Mouse (Mus musculus): ENCODE results near the gene Ccdc190. TPM values are rescaled to one million over a fixed set of nuclear protein-coding genes. Genes with fewer than 3 reads are reported as not detected.

Gene Ccdc190
- polyA plus RNA-seq (2015; fragmentation: Nextera tagmentation; extraction: Ambion mirVana), result not detected in 2 replicates

DNA sequence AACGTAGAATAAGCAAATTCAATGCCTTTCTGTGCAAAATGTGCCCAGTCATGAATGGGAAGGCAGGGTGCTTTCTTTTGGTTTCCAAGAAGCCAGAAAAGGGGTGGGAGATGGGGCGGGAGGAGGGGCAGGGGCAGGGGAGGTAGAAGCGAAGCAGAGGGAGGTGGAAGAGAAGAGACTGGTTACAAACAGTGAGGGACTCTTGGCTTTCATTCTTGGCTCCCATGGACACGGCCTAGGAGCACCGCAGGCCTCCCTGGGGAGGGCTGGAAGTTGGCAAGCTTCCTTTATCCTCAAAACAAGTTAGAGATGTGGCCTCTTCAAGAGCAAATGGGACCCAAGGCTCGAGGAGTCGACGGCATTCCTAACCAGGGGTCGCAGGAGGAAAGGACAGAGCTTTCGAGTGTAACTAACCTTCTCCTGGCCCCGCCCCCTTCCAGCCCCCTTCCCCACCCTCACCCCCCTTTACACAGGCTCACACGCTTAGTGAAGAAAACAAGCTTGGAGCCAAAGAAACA is at the start of gene Ccdc190:
Gene Ccdc190 (plus strand): TSS at position 195 of the 518 bp plus-strand sequence.
- ATAC-seq, result no peak; the same call in 1 of the 2 replicates

DNA sequence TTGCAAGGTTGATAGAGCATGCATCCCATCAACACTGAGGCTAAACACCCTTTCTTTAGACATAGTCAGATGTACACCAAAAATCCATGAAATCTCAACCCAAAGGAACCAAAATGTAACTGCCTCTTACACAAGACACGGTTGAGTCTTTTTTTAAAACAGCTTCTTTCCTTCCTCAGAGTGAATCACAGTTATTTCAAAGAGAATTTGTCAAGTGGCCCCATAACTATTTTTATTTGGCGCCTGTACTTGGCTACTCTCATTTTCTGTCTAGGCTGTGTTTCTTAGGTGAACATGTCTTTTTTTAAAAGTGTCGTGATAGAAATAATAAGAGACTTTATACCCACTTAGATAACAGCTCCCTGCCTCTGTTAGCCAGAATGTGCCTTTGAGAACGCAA is 49.4 kb upstream of the Ccdc190 start:
- H3K27ac ChIP-seq (ENCODE audit: low read depth, low read length), result no peak overlapping the region
- H3K27me3 ChIP-seq (replicated peaks; ENCODE audit: control insufficient read depth, insufficient read depth, low read length), result no peaks in the 10 kb centered on the region
- no peaks in the 10 kb centered on the region for H3K4me1 ChIP-seq (replicated peaks; ENCODE audit: control insufficient read depth, insufficient read depth, low read length)
- no peaks in the 10 kb centered on the region for H3K9me3 ChIP-seq (ENCODE audit: control insufficient read depth)
- ATAC-seq, result no peak
- H3K36me3 ChIP-seq (ENCODE audit: control insufficient read depth, insufficient read depth), result no peaks in the 10 kb centered on the region
- WGBS, result 82% methylated on average over 4 of the region's 4 CpGs
- H3K4me2 ChIP-seq (replicated peaks; ENCODE audit: low read depth), result no peak overlapping the region
- H3K9ac ChIP-seq (ENCODE audit: low read depth, low read length), result no peak overlapping the region
- TF ChIP-seq CTCF (IDR thresholded peaks at IDR 0.05; ENCODE audit: low read depth), result no peak
- no peak overlapping the region for H3K4me3 ChIP-seq (ENCODE audit: low read depth, low read length)

More for the DNA sequence above, at the start of gene Ccdc190:
- Histone ChIP-seq H3K9me3 (ENCODE audit: control insufficient read depth) (no peaks in the 10 kb centered on the region), H3K4me1 (replicated peaks; ENCODE audit: control insufficient read depth, insufficient read depth, low read length) (0 out of 2 replicates have a peak, but pooled peaks cover 2% of the 10 kb centered on the region), H3K4me2 (replicated peaks; ENCODE audit: low read depth) (peak within 1 kb of the TSS; percentile 21; the same call in 1 of the 2 replicates), H3K27me3 (replicated peaks; ENCODE audit: control insufficient read depth, insufficient read depth, low read length) (no peaks in the 10 kb centered on the region), H3K27ac (ENCODE audit: low read depth, low read length) (no peak within 1 kb of the TSS), H3K9ac (ENCODE audit: low read depth, low read length) (no peak within 1 kb of the TSS), H3K4me3 (ENCODE audit: low read depth, low read length) (no peak within 1 kb of the TSS), H3K36me3 (ENCODE audit: control insufficient read depth, insufficient read depth) (no peaks in the 10 kb centered on the region)
- no peak for TF ChIP-seq CTCF (IDR thresholded peaks at IDR 0.05; ENCODE audit: low read depth)
- WGBS, result 37% methylated on average over 12 of the region's 12 CpGs

DNA sequence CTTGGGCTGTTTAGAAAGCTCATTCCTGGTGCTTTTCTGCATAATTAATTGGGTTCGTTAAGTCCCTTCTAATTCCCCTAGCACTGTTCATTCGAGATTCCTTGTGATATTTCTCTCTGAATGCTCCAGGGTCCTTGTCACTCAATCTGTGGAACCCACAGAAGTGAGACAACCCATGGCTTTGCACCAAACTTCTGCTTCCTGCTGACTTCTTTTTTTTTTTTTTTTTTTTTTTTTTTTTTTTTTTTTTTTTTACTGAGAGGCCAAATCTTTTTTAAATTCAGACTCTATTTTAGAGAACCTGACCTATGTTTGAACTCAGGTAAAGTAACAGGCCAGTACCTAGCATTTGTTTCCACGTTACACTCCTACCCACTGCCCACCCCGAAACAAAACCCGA is 48.3 kb upstream of the Ccdc190 start:
- H3K9ac ChIP-seq (ENCODE audit: low read depth, low read length), result no peak overlapping the region
- H3K9me3 ChIP-seq (ENCODE audit: control insufficient read depth), result no peaks in the 10 kb centered on the region
- no peaks in the 10 kb centered on the region for H3K4me1 ChIP-seq (replicated peaks; ENCODE audit: control insufficient read depth, insufficient read depth, low read length)
- no peak overlapping the region for H3K27ac ChIP-seq (ENCODE audit: low read depth, low read length)
- H3K27me3 ChIP-seq (replicated peaks; ENCODE audit: control insufficient read depth, insufficient read depth, low read length), result no peaks in the 10 kb centered on the region
- no peaks in the 10 kb centered on the region for H3K36me3 ChIP-seq (ENCODE audit: control insufficient read depth, insufficient read depth)
- no peak overlapping the region for H3K4me3 ChIP-seq (ENCODE audit: low read depth, low read length)
- no peak for ATAC-seq
- no peak overlapping the region for H3K4me2 ChIP-seq (replicated peaks; ENCODE audit: low read depth)
- TF ChIP-seq CTCF (IDR thresholded peaks at IDR 0.05; ENCODE audit: low read depth), result no peak
- 90% methylated on average over 5 of the region's 5 CpGs for WGBS

DNA sequence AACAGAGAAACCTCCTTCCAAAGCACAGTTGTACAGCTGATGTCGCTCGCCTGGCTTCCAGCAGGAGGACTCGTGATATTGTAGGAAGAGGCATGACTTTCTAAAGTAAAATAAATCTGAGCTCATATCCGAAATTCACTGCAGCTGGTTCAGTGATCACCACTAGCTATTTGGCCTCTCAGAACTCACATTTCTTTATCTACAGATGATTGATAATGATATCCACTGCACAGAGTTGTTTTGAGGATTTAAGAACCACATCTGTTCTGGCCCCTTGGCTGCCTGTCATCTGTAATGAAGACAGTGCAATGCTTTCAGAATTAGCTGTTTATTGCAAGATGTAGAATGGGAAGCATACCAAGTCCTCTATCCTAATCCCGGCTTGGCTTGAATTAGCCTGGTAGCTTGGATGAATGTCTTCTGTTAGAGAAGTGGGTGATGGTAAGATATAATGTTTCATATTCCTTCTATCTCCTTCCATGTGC is 45.3 kb upstream of the Ccdc190 start:
- Histone ChIP-seq H3K27me3 (replicated peaks; ENCODE audit: control insufficient read depth, insufficient read depth, low read length) (no peaks in the 10 kb centered on the region), H3K9me3 (ENCODE audit: control insufficient read depth) (no peaks in the 10 kb centered on the region), H3K27ac (ENCODE audit: low read depth, low read length) (no peak overlapping the region), H3K4me2 (replicated peaks; ENCODE audit: low read depth) (no peak overlapping the region), H3K4me3 (ENCODE audit: low read depth, low read length) (no peak overlapping the region), H3K9ac (ENCODE audit: low read depth, low read length) (no peak overlapping the region), H3K4me1 (replicated peaks; ENCODE audit: control insufficient read depth, insufficient read depth, low read length) (no peaks in the 10 kb centered on the region), H3K36me3 (ENCODE audit: control insufficient read depth, insufficient read depth) (no peaks in the 10 kb centered on the region)
- ATAC-seq, result no peak
- 0 out of 2 replicates have a peak, but pooled peaks have one; percentile 8 for TF ChIP-seq CTCF (IDR thresholded peaks at IDR 0.05; ENCODE audit: low read depth)
- 65% methylated on average over 5 of the region's 5 CpGs for WGBS

DNA sequence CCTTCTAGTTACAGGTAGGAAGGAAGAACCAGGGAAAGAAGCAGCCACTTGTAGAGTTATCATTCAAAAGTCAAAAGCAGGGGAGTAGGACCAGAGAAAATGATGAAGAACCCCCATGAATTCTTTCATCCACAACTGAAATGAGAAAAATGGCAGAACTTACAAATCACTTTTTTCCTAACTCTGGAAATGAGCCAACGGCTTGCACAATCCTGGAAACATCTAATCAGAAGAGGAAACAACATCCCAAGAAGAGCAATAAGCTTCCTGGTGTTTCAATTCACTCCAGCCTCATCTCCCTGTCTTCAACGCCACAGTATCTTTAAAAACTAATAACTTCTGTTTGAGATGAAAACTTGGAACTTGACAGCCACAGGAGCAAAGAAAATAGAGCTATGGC is 39.2 kb upstream of the Ccdc190 start:
- no peak overlapping the region for H3K4me2 ChIP-seq (replicated peaks; ENCODE audit: low read depth)
- H3K36me3 ChIP-seq (ENCODE audit: control insufficient read depth, insufficient read depth), result no peaks in the 10 kb centered on the region
- no peak for TF ChIP-seq CTCF (IDR thresholded peaks at IDR 0.05; ENCODE audit: low read depth)
- no peak for ATAC-seq
- H3K9ac ChIP-seq (ENCODE audit: low read depth, low read length), result no peak overlapping the region
- H3K9me3 ChIP-seq (ENCODE audit: control insufficient read depth), result no peaks in the 10 kb centered on the region
- H3K27me3 ChIP-seq (replicated peaks; ENCODE audit: control insufficient read depth, insufficient read depth, low read length), result no peaks in the 10 kb centered on the region
- H3K27ac ChIP-seq (ENCODE audit: low read depth, low read length), result no peak overlapping the region
- no peaks in the 10 kb centered on the region for H3K4me1 ChIP-seq (replicated peaks; ENCODE audit: control insufficient read depth, insufficient read depth, low read length)
- WGBS, result 66% methylated on average over 2 of the region's 2 CpGs
- H3K4me3 ChIP-seq (ENCODE audit: low read depth, low read length), result no peak overlapping the region

DNA sequence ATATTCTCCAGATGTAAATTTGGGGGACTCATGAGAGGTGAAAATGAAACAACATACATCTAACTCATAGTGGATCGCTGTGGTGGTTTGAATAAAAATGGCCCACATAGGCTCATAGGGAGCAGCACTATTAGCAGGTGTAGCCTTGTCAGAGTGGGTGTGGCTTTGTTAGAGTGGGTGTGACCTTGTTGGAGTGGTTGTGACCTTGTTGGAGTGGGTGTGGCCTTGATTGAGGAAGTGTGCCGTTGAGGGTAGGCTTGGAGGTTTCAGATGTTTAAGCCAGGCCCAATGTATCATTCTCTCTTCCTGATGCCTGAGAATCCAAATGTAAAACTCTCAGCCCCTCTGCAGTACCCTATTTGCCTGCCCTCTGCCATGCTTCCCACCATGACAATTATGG is 34.5 kb upstream of the Ccdc190 start:
- Histone ChIP-seq H3K4me1 (replicated peaks; ENCODE audit: control insufficient read depth, insufficient read depth, low read length) (no peaks in the 10 kb centered on the region), H3K27ac (ENCODE audit: low read depth, low read length) (no peak overlapping the region), H3K4me3 (ENCODE audit: low read depth, low read length) (no peak overlapping the region), H3K27me3 (replicated peaks; ENCODE audit: control insufficient read depth, insufficient read depth, low read length) (no peaks in the 10 kb centered on the region), H3K4me2 (replicated peaks; ENCODE audit: low read depth) (no peak overlapping the region), H3K9me3 (ENCODE audit: control insufficient read depth) (no peaks in the 10 kb centered on the region), H3K9ac (ENCODE audit: low read depth, low read length) (no peak overlapping the region), H3K36me3 (ENCODE audit: control insufficient read depth, insufficient read depth) (no peaks in the 10 kb centered on the region)
- WGBS, result 59% methylated on average over 2 of the region's 2 CpGs
- ATAC-seq, result no peak
- TF ChIP-seq CTCF (IDR thresholded peaks at IDR 0.05; ENCODE audit: low read depth), result no peak

Measured in intestine, postnatal 0 days (tissue).